Mouse (Mus musculus) small intestine, adult 2 months (tissue): ENCODE data around the gene Art5. TPM values are rescaled to one million over a fixed set of nuclear protein-coding genes. Genes with fewer than 3 reads are reported as not detected.

Experiments
- H3K27ac ChIP-seq: fragments of 200-500 bp; 2 replicates; pipeline ENCODE4 v1.5.1; 2012; ENCODE audit warnings: low read depth, low read length, control low read depth, inconsistent platforms; ENCODE audit not compliant: insufficient read depth
- H3K27me3 ChIP-seq: fragments of 200-500 bp; 2 replicates; pipeline ENCODE4 v1.6.1; 2012; ENCODE audit warnings: mild to moderate bottlenecking, moderate library complexity, low read length, inconsistent platforms; ENCODE audit not compliant: control insufficient read depth, insufficient read depth
- H3K36me3 ChIP-seq: fragments of 200-500 bp; 2 replicates; pipeline ENCODE4 v1.6.1; 2012; ENCODE audit warnings: mild to moderate bottlenecking, low read length, control low read depth, inconsistent platforms; ENCODE audit not compliant: control insufficient read depth, insufficient read depth
- H3K4me1 ChIP-seq: fragments of 200-500 bp; 2 replicates; pipeline ENCODE4 v1.6.1; 2012; ENCODE audit warnings: low read length, inconsistent platforms, mixed read lengths; ENCODE audit not compliant: control insufficient read depth, insufficient read depth, insufficient read length
- H3K4me3 ChIP-seq: fragments of 200-500 bp; 2 replicates; pipeline ENCODE4 v1.5.1; 2012; ENCODE audit warnings: low read depth, mild to moderate bottlenecking, control low read depth, inconsistent platforms, low read length, moderate library complexity
- CTCF ChIP-seq: fragments of 200-500 bp; IDR thresholded peaks from 2 replicates; pipeline ENCODE4 v1.5.1; 2012; ENCODE audit warnings: low read depth, mild to moderate bottlenecking, control low read depth, inconsistent platforms, low read length, moderate library complexity, mixed read lengths; ENCODE audit not compliant: insufficient replicate concordance, insufficient read length; ENCODE audit errors: extremely low read depth
- POLR2A ChIP-seq: fragments of 200-500 bp; IDR thresholded peaks from 2 replicates; pipeline ENCODE4 v1.6.1; 2012; ENCODE audit warnings: low read depth, mild to moderate bottlenecking, control low read depth, inconsistent platforms, low read length, moderate library complexity
- WGBS: fragments of 180-500 bp; shearing (Covaris S2); methylation state at CpG from one replicate; pipeline ENCODE4 v1.1.7; 2018; 5-methylcytosine and 5-hydroxymethylcytosine counted together
- polyA plus RNA-seq: library from polyadenylated mRNA; depleted of rRNA; stranded (reverse); fragments of >200 nt; gene quantifications from 2 replicates; pipeline ENCODE4 v1.2.3, GENCODE M21; 2012; rRNA removed

The Art5 gene
- 0.17 and 0.28 TPM in 2 replicates for polyA plus RNA-seq

GRCm38 (mm10) chr7:102109171-102109570 is at the start of gene Art5:
TSS of gene Art5 (minus strand) at chr7:102109489.
- Histone ChIP-seq H3K4me3 (no peak within 1 kb of the TSS), H3K27ac (no peak within 1 kb of the TSS), H3K36me3 (no peaks in the 10 kb centered on the region), H3K27me3 (no peaks in the 10 kb centered on the region), H3K4me1 (no peaks in the 10 kb centered on the region)
- TF ChIP-seq POLR2A, result no peak
- TF ChIP-seq CTCF, result no peak
- WGBS, result 79% methylated on average over 7 of the region's 7 CpGs

- 86% methylated on average over 5 of the region's 5 CpGs for WGBS
- no peak for TF ChIP-seq CTCF
- no peak for TF ChIP-seq POLR2A
- Histone ChIP-seq H3K36me3 (peaks cover 51% of the 10 kb centered on the region), H3K27ac (no peak overlapping the region), H3K4me1 (no peaks in the 10 kb centered on the region), H3K27me3 (no peaks in the 10 kb centered on the region), H3K4me3 (no peak overlapping the region)
Measured at GRCm38 (mm10) chr7:102153691-102154090, 44.4 kb upstream of the Art5 start.

GRCm38 (mm10) chr7:102137898-102138297 is 28.6 kb upstream of the Art5 start:
- TF ChIP-seq POLR2A (no peak), CTCF (no peak)
- Histone ChIP-seq H3K27me3 (no peaks in the 10 kb centered on the region; the same call in 1 of the 2 replicates), H3K27ac (no peak overlapping the region), H3K4me3 (no peak overlapping the region), H3K4me1 (no peaks in the 10 kb centered on the region), H3K36me3 (peaks cover 52% of the 10 kb centered on the region)
- 96% methylated on average over 5 of the region's 5 CpGs for WGBS

GRCm38 (mm10) chr7:102137464-102137863 is 28.2 kb upstream of the Art5 start:
- H3K36me3 ChIP-seq, result peaks cover 53% of the 10 kb centered on the region
- no peak overlapping the region for H3K27ac ChIP-seq
- TF ChIP-seq POLR2A, result no peak
- TF ChIP-seq CTCF, result no peak
- WGBS, result 83% methylated on average over 1 of the region's 1 CpGs
- H3K27me3 ChIP-seq, result no peaks in the 10 kb centered on the region; the same call in 1 of the 2 replicates
- no peaks in the 10 kb centered on the region for H3K4me1 ChIP-seq
- H3K4me3 ChIP-seq, result no peak overlapping the region

GRCm38 (mm10) chr7:102132395-102132794 is 23.1 kb upstream of the Art5 start:
- Histone ChIP-seq H3K36me3 (peaks cover 59% of the 10 kb centered on the region), H3K27ac (no peak overlapping the region)
- TF ChIP-seq CTCF (no peak), POLR2A (no peak)

GRCm38 (mm10) chr7:102120326-102120725 is 11.0 kb upstream of the Art5 start:
- WGBS, result 94% methylated on average over 10 of the region's 10 CpGs
- Histone ChIP-seq H3K36me3 (peaks cover 59% of the 10 kb centered on the region), H3K27ac (no peak overlapping the region), H3K27me3 (no peaks in the 10 kb centered on the region), H3K4me1 (no peaks in the 10 kb centered on the region), H3K4me3 (no peak overlapping the region)
- TF ChIP-seq CTCF, result no peak
- no peak for TF ChIP-seq POLR2A

More at GRCm38 (mm10) chr7:102132395-102132794, 23.1 kb upstream of the Art5 start:
- WGBS, result 78% methylated on average over 4 of the region's 4 CpGs
- Histone ChIP-seq H3K4me1 (no peaks in the 10 kb centered on the region), H3K27me3 (no peaks in the 10 kb centered on the region), H3K4me3 (no peak overlapping the region)

GRCm38 (mm10) chr7:102117382-102117781 is 8.1 kb upstream of the Art5 start:
- Histone ChIP-seq H3K27ac (no peak overlapping the region), H3K36me3 (peaks cover 31% of the 10 kb centered on the region), H3K4me3 (no peak overlapping the region), H3K27me3 (no peaks in the 10 kb centered on the region), H3K4me1 (no peaks in the 10 kb centered on the region)
- WGBS, result 72% methylated on average over 6 of the region's 6 CpGs
- TF ChIP-seq CTCF, result no peak
- TF ChIP-seq POLR2A, result no peak
